Mouse (Mus musculus) spleen, postnatal 36 days (tissue): ENCODE data around the gene Dlg2.

Experiments
- DNase-seq, 2 experiments: peaks; one replicate each; pipeline ENCODE4 v3.0.0; 2022; ENCODE audit warnings: low spot score in 2 of 2, mixed read lengths in 1 of 2

Gene Dlg2

GRCm38 (mm10) chr7:91753151-91753861, 1276.8 kb downstream of the Dlg2 start:
- DNase-seq: no peak

GRCm38 (mm10) chr7:91767648-91768047, 1291.2 kb downstream of the Dlg2 start:
- no peak for DNase-seq

DNA sequence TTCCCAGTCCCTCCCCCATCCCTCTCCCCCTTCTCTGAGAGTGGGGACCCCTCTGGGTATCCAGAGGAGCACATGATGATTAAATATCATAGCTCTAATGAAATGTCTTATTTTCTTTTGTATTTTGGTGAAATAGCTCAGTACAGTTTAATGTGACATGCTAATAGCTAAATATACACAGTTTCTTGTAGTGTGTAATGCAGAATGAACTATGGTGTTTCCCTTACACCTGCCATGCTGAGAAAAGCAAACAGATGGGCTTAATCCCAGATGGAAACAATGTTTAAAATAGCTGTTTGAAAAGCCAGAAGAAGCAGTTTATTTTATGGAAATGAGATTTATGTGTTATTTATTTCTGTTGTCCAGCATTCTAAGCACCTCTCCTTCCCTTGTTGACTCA, 1302.2 kb downstream of the Dlg2 start:
- no peak for DNase-seq

DNA sequence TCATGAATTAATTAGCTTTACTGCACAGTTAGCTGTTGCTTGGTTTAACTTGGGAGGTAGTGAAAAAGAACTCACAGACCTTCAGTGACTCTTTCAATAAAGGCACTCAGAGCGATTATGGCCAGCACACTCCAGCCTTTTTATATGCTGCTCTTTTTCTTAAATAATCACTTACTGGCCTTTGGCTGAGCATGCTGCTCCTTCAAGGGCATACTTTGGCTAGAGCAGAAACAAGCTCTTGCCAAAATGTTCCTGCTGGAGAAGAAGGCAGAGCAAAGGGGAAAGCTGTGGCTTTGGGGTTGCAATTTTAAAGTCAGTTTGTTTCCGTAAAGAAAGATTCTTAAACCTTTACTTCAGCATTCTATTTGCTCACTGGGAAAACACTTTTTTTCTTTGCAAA, 1308.1 kb downstream of the Dlg2 start:
- no peak for DNase-seq

DNA sequence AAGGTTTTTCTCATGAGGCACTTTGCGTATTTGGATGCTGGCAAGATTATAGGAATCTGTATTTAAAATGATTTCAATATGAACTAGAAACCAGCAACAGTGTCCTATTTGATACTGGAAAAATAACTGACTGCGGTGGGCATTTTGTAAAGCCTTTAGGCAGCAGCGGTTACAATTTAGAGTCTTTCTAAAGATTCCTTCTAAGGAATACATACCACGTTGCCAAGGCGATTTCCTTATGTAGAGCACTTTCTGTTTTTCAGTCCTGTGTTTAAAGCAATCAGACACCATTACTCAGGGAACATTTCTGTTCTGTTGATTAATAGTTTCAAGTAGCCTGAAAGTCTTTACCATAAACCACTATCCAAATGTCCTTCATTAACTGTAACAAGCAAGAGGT, 1309.0 kb downstream of the Dlg2 start:
- no peak for DNase-seq

GRCm38 (mm10) chr7:91785871-91786270, 1309.4 kb downstream of the Dlg2 start:
- DNase-seq: no peak

DNA sequence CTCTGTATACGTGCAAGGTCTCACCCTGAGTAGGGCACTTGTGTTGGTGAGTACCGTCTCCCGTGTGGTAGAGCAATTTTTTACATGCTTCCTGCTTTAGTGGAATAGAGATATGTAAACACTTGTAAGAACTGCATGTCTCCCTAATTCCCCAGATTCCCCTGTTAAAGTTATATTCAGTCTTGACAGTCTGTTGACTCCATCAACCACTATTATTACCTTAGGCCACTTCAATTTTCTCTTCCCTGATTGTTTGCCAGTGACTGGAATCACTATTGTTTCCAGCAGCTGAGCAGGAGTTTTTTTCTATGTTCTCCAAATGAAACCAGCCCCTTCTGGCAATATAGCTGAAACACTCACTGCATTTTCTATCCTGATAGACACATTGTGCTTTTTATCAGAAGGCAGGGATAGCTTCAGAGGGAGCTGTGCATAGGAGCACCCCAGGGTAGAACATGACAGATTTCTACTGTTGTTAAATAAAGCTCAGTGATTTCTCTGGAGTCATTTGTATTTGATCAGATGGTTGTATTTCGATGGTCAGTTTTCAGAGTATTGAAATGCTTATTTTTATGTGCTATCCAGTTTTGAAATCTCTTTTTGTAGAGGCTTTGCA, 1314.6 kb downstream of the Dlg2 start:
- DNase-seq: no peak

DNA sequence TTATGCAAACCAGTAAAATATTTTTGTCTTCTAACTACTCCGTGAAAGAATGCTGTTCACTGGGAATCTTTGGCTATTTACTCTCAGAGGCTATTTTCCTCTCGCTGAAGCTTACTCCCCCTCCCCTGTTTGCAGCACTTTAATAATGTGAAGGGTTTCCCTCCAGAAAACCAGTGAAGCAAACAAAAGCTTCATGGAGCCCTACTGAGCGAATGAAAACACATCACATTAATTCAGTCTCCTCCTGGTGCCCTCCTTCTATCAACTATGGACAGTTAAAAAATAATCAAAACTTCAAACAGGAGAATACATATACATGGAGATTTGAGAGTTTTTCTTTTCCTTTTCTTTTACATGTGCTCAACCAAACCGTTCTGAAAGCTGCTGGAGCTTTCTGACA, 1330.2 kb downstream of the Dlg2 start:
- no peak for DNase-seq

GRCm38 (mm10) chr7:91810774-91811173, 1334.3 kb downstream of the Dlg2 start:
- no peak for DNase-seq

GRCm38 (mm10) chr7:91818004-91818403, 1341.5 kb downstream of the Dlg2 start:
- DNase-seq: no peak

- no peak for DNase-seq
Observed at GRCm38 (mm10) chr7:91832207-91832606, 1355.7 kb downstream of the Dlg2 start.

DNA sequence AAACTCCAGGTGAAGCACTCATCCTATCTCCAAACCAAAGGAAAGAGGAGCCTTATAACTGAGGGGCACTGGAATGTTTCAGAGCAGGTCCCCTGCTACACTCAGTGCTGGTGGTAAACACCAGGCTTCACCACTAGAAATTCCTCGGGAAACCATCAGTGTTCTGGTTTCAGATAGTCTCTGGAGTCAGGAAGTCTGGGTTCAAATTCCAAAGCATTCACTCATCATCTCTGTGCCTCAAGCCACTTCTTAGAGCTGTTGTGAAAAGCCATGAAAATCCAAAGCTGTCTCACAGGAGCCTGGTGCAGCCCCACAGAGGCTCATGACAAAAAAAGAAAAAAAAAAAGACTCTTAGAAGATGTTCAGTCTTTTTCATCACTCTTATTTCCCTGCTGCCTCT, 1369.3 kb downstream of the Dlg2 start:
- no peak for DNase-seq

DNA sequence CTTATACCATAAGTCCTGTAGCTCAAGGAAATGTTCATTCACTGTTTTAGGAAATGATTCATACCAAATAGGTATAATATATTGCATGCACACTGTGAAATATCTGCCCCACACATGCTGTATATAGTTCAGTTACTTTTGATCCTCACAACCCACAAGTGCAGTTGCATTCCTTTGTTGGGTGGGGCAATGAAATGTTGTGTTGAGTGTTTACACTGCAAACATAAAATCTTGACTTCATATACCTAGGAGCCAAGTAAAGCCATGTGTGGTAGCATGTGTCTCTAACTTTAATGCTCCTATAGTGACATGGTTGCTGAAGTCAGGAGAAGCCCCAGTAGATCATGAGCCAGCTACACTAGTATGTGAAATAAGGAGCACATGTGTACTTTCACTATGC, 1372.9 kb downstream of the Dlg2 start:
- no peak for DNase-seq

GRCm38 (mm10) chr7:91853653-91854052, 1377.2 kb downstream of the Dlg2 start:
- DNase-seq: no peak

DNA sequence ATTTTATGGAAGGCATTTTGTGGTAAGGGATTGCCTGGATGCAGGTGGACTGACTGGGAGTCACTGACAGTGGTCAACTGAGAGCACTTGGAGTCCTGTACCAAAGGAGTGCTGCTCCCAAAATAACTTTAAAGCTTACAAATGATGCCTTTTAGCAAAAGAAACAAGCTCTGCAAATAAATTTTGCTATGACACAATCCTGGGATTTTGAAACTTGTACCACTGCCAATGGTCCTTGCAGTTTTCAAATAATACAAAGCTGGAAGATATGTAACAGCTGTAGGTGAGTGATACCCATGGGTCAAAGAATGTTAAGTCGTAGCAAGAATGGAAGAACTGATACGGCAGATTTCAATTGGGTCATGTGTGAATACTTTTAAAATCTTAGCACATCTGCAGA, 1380.5 kb downstream of the Dlg2 start:
- no peak for DNase-seq

GRCm38 (mm10) chr7:91862806-91863531, 1386.5 kb downstream of the Dlg2 start:
- no peak for DNase-seq

DNA sequence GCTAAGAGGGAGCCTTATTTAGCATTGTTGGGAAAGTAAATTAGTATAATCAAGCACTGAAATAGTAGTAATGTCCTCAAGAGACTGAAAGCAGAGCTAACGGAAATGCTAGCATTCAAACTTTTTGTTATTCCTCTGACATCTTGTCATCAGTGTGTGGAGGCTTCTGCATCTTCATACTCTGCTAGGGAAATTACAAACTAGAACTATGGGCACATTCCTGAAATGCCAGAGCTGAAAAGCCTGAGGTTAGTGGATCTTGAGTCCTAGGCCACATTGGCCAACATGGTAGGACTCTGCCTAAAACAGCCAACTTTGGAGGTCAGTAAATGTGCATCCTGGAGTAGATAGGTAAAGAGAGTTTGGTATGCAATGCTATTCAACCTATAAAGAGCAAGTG, 1392.4 kb downstream of the Dlg2 start:
- DNase-seq: no peak

- DNase-seq: no peak
Observed at GRCm38 (mm10) chr7:91876831-91877230, 1400.4 kb downstream of the Dlg2 start.

- no peak for DNase-seq
Observed at GRCm38 (mm10) chr7:91877804-91878203, 1401.3 kb downstream of the Dlg2 start.

- DNase-seq: no peak
Observed at GRCm38 (mm10) chr7:91886336-91886735, 1409.9 kb downstream of the Dlg2 start.

DNA sequence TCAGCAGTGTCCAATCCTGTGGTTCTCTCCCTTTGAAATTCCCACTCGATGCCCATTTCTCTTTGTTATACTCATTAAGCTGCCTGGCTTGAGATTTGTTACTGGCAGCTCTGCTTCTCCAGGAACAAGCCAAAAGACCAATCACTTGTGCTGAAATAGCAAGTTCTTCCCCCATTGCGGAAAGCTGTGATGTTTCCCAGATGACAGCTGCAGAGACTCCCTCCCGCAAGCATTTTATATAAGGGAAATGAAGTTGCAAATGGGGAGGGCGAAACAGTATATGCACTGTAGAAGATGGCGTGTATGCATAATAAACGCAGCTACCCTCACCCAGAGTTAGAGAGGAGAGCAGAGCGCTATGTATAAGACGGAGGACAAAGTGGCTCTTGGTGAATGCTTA, 1417.5 kb downstream of the Dlg2 start:
- DNase-seq: no peak

DNA sequence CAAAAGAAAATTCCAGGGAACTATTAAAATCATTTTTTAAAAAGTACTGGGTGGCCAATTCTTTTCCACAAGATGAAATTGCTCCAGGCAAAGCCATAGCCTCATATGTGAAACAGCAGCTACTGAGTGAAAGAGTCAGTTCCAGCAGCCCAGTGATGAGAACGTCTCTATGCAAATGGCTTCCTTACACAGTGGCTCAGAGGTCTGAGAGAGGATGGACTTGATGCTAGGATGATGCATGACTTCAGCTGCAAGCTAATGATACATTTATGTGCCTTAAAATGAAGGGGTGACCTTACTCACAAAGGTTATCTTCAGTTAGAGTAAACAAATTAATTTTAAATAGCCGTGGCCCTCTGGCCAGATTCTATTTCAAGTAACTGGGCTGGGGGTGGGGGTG, 1420.5 kb downstream of the Dlg2 start:
- DNase-seq: no peak

DNA sequence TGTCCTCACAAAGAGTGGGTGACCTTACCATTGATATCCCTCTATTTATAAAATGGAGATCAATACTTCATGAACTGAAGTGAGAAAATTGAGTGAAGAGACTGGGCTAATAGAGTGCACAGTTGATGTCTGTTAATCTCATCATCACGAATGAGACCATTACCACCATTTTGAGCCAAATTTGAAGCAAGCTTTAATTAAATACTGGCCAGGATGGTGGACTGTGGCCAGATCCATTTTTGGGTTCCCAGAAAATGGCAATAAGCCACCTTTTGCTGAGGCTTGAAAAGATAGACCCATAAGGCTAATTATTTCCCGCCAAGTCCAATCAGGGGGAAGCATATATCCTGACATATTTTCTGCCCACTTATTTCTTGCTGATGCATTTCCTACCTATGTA, 1421.0 kb downstream of the Dlg2 start:
- no peak for DNase-seq
